Mouse (Mus musculus): ENCODE measurements at regions not wholly inside any gene's neighbourhood (a gene's known extent, or its start where the extent isn't known, plus 50 kb on each side); places are given as distances from the start of the nearest gene placed in this dataset.

DNA sequence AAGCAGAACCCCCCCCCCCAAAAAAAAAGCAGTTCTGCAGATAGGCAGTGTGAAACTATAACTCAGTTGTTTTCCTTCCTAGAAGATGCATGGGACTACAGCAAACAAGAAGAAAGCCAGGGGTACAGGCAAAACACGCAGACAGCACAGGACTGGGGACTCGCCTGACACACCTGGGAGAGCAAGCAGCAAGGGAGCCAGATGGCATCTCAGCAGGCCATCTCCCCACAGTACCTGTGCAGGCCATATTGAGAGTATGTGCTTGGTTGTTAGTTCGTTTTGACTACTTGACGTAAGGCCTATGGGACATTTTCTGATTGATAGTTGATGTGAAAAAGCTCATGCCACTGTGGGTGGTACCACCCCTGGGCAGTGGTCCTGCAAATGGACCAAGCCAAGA lies 113.4 kb upstream of the Hes1 start:
- Histone ChIP-seq H3K27ac (no peak overlapping the region), H3K27me3 (peaks cover 8% of the 10 kb centered on the region; the same call in 1 of the 2 replicates), H3K4me1 (replicated peaks) (peaks cover 13% of the 10 kb centered on the region), H3K4me2 (replicated peaks) (no peak overlapping the region), H3K9ac (replicated peaks) (no peak overlapping the region), H3K9me3 (no peaks in the 10 kb centered on the region), H3K36me3 (no peaks in the 10 kb centered on the region), H3K4me3 (replicated peaks) (no peak overlapping the region)
- ATAC-seq: no peak
- 92% methylated on average over 4 of the region's 4 CpGs for WGBS

DNA sequence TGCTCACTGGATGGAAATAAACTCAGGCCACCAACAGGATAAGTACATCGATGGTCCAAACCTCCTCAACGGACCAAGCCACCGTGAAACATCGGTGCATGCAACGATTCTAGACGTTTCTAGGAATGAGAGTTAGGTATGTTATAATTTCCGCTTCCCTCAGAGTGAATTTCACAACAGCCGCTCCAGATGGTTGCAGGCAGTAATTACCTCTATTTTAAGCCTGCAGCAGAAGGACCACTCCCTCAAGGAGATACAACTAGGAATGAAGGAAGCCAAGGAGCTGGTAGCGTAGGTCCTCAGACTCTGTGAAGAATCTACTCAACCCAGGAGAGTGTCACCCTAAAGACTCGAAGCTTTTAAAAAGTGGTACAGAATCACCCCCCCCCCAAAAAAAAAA lies 109.5 kb upstream of the Hes1 start:
- H3K27ac ChIP-seq: no peak overlapping the region
- no peak for ATAC-seq

DNA sequence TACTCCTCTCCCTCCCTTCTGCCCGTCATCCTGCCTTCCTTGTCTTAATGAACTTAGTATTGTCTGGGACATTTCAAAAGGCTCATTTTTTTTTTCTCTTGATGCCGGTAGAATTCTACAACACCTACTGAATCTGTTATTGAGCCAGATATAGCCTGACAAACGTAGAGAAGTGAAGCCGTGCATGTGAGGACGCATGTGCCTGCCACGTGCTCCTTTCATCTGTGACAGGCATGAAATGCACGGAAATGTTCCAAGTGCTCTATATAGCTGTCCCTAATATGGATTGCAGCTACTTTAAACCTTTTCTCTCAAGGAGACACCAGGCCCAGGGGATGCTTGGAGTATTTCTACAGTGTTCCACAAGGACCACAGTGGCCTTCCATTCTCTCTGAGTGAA lies 107.3 kb upstream of the Hes1 start:
- 59% methylated on average over 7 of the region's 7 CpGs for WGBS
- Histone ChIP-seq H3K9me3 (no peaks in the 10 kb centered on the region), H3K4me1 (replicated peaks) (no peaks in the 10 kb centered on the region), H3K4me2 (replicated peaks) (no peak overlapping the region), H3K36me3 (no peaks in the 10 kb centered on the region), H3K4me3 (replicated peaks) (no peak overlapping the region), H3K9ac (replicated peaks) (no peak overlapping the region), H3K27me3 (peaks cover 3% of the 10 kb centered on the region; the same call in 1 of the 2 replicates), H3K27ac (no peak overlapping the region)
- no peak for ATAC-seq

More for the DNA sequence above, 109.5 kb upstream of the Hes1 start:
- Histone ChIP-seq H3K27me3 (0 out of 2 replicates have a peak, but pooled peaks cover 3% of the 10 kb centered on the region), H3K4me2 (replicated peaks) (no peak overlapping the region), H3K4me1 (replicated peaks) (peaks cover 5% of the 10 kb centered on the region), H3K36me3 (no peaks in the 10 kb centered on the region), H3K4me3 (replicated peaks) (no peak overlapping the region), H3K9me3 (no peaks in the 10 kb centered on the region), H3K9ac (replicated peaks) (no peak overlapping the region)
- 93% methylated on average over 10 of the region's 10 CpGs for WGBS

DNA sequence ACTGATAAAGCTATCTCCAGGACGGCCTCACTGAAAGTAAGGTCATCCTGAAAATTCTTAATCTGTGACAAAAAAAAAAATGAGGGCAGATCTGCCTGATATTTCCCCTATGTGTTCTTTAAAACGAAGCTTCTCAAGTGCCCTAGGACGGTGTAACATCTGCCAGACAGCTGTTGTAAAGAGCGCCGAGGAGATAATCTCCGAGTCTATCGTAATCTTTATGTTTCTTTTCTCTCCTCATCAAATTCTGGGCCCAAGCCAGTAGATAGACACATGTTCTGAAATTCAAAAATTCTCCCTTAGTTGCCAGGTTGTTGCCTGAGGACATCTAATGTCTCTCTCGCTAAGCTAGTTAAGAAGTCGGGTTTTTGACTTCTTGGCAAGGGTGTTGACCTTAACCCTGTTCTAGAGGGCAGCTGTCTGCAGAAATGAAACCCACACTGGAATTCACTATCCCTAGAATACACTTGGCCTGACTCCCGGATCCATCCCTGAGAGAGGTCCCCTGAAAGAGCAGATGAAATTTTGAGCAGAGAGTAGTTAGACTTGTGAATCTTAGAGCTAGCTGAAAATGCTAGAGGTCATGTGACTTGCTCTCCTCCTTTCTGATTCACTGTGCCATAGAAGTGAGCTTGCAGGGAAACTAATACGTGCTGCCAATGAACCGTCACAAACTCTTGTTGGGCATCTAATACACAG lies 104.1 kb upstream of the Hes1 start:
- Histone ChIP-seq H3K4me3 (replicated peaks) (no peak overlapping the region), H3K27ac (no peak overlapping the region), H3K9ac (replicated peaks) (no peak overlapping the region), H3K4me2 (replicated peaks) (no peak overlapping the region), H3K36me3 (no peaks in the 10 kb centered on the region), H3K27me3 (peaks cover 3% of the 10 kb centered on the region; the same call in 1 of the 2 replicates), H3K9me3 (no peaks in the 10 kb centered on the region), H3K4me1 (replicated peaks) (no peaks in the 10 kb centered on the region)
- WGBS: 89% methylated on average over 12 of the region's 12 CpGs
- ATAC-seq: no peak

DNA sequence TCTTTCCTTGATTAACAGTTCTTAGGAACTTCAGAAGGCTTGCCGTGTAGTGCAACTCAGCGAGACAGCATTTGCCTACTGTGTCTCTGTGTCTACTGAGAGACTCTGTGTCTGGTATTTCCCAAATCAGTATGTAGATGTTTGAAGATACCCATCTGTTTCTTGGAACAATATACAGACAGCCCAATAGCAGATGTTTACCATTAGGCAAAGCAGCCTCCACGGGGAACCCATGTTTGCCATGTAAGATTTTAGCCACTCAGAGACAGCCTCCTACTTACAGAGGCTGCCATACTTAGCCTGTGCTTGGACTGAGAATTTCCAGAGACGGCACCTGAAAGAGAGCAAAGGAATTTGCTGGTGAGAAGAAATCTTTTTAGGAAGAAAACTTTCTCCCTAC lies 100.9 kb upstream of the Hes1 start:
- H3K4me1 ChIP-seq (replicated peaks): no peaks in the 10 kb centered on the region
- no peak overlapping the region for H3K9ac ChIP-seq (replicated peaks)
- no peak for ATAC-seq
- no peaks in the 10 kb centered on the region for H3K36me3 ChIP-seq
- no peaks in the 10 kb centered on the region; the same call in 1 of the 2 replicates for H3K27me3 ChIP-seq
- no peak overlapping the region for H3K4me3 ChIP-seq (replicated peaks)
- WGBS: 91% methylated on average over 4 of the region's 4 CpGs
- H3K9me3 ChIP-seq: no peaks in the 10 kb centered on the region
- H3K4me2 ChIP-seq (replicated peaks): no peak overlapping the region
- no peak overlapping the region for H3K27ac ChIP-seq

DNA sequence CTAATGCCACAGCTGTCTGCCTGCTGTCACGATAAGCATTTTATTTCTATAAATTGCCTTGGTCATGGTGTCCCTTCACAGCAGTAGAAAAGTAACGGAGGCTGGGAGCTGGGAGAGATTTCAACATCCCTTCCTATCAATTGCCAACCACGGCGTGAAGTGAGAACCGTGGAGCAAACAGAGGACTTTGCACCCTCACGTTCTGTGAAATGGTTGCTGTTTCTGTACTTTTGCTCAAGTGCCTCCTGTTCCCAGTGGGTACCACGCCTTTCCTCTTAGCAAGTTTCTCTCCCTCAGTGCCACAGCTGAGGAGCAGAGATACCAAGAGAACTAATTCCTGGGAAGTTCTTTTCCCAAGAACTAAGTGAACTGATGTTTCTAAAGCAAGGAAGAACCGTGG lies 99.6 kb upstream of the Hes1 start:
- H3K27ac ChIP-seq: no peak overlapping the region
- no peaks in the 10 kb centered on the region for H3K9me3 ChIP-seq
- no peak for ATAC-seq
- H3K4me1 ChIP-seq (replicated peaks): no peaks in the 10 kb centered on the region
- no peaks in the 10 kb centered on the region for H3K36me3 ChIP-seq
- no peaks in the 10 kb centered on the region; the same call in 1 of the 2 replicates for H3K27me3 ChIP-seq
- H3K4me2 ChIP-seq (replicated peaks): no peak overlapping the region
- 92% methylated on average over 8 of the region's 8 CpGs for WGBS
- H3K4me3 ChIP-seq (replicated peaks): no peak overlapping the region
- no peak overlapping the region for H3K9ac ChIP-seq (replicated peaks)

DNA sequence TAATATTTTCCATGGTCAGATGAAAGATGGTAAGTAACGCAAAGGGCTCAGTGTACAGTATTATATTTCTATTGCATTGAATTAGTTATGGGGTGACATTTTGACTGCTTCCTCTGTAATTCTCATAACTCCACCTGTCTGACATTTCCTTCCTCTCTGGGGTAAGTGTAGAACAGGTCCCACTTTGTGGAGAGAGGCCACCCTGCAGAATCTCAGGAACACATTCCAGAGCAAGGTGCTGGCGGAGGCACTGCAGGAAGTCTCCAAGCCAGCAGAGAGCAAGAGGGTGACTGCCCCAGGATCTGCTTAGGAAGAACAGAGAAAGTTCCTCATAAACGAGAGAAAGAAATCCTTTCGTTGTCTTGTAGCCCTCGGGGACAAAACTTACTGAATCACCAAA lies 95.4 kb upstream of the Hes1 start:
- H3K4me1 ChIP-seq (replicated peaks): no peaks in the 10 kb centered on the region; the same call in 1 of the 2 replicates
- H3K9me3 ChIP-seq: no peaks in the 10 kb centered on the region
- no peak overlapping the region for H3K4me2 ChIP-seq (replicated peaks)
- no peak overlapping the region for H3K9ac ChIP-seq (replicated peaks)
- no peaks in the 10 kb centered on the region for H3K36me3 ChIP-seq
- no peak for ATAC-seq
- no peaks in the 10 kb centered on the region for H3K27me3 ChIP-seq
- no peak overlapping the region for H3K4me3 ChIP-seq (replicated peaks)
- 85% methylated on average over 5 of the region's 5 CpGs for WGBS
- H3K27ac ChIP-seq: no peak overlapping the region

DNA sequence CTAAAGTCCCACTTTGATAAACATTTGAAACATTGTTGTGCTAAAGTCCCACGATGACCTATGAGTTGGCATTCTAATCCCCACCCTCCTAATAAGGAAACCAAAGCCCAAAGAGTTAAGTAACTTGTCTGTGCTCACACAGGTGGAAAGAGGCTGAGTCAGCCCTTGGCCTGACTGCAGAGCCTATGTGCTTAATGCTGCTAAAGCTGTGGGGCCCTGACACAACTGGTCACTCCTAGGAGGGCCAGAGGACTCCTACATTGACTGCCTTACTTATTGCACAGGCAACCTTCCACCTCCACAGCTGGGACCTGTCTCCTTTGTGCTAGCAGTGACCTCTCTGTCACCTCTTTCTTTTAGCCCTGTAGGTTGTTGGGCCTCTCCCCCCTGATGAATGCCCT lies 91.4 kb upstream of the Hes1 start:
- 38% methylated on average over 1 of the region's 1 CpGs for WGBS

DNA sequence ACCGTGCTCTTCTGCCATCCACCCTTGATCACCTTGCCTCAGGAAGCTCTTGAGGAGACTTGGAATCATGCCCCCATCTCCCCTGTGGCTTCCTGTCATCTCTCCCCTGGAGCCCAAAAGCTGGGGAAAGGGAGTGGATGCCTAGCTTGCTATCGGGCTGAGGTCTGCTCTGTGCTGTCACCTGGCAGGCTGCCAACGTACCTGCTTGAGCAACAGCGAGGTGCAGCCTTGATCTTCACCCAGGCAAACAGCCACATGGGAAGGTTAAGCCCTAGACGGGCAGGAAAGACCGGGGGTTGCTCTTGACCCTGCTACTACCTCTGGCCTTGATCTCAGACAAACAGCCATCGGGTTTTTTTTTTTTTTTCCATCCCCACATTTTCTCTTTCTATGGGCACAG lies 90.9 kb upstream of the Hes1 start:
- Histone ChIP-seq H3K4me1 (replicated peaks) (peaks cover 3% of the 10 kb centered on the region; the same call in 1 of the 2 replicates), H3K9ac (replicated peaks) (no peak overlapping the region), H3K4me2 (replicated peaks) (no peak overlapping the region), H3K9me3 (no peaks in the 10 kb centered on the region), H3K27me3 (peaks cover 10% of the 10 kb centered on the region; the same call in 1 of the 2 replicates), H3K36me3 (no peaks in the 10 kb centered on the region), H3K27ac (no peak overlapping the region), H3K4me3 (replicated peaks) (no peak overlapping the region)
- ATAC-seq: no peak
- 72% methylated on average over 7 of the region's 7 CpGs for WGBS

More for the DNA sequence above, 91.4 kb upstream of the Hes1 start:
- Histone ChIP-seq H3K4me3 (replicated peaks) (no peak overlapping the region), H3K9me3 (no peaks in the 10 kb centered on the region), H3K4me1 (replicated peaks) (peaks cover 3% of the 10 kb centered on the region; the same call in 1 of the 2 replicates), H3K27me3 (peaks cover 6% of the 10 kb centered on the region; the same call in 1 of the 2 replicates), H3K27ac (no peak overlapping the region), H3K36me3 (no peaks in the 10 kb centered on the region), H3K4me2 (replicated peaks) (no peak overlapping the region), H3K9ac (replicated peaks) (no peak overlapping the region)
- no peak for ATAC-seq

DNA sequence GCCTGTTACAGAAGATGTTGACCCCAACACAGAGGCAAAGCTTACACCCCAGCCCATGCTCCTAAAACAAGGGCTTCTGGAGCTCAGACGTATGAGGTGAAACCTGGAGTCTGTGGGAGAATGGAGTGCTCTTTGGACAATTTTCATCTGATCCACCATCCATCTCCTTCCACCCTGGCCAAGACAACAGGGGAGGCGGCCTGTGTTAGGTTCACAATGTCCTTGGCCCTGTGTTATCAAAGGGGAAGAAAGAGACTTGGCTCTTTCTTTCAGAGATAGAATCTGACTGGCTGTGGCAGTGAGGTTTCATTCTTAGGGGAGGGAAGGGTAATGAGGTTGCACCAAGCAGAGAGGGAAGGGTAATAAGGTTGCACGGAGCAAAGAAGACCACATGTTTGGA lies 88.4 kb upstream of the Hes1 start:
- 86% methylated on average over 3 of the region's 3 CpGs for WGBS
- no peak overlapping the region for H3K4me3 ChIP-seq (replicated peaks)
- no peaks in the 10 kb centered on the region for H3K36me3 ChIP-seq
- no peak overlapping the region for H3K4me2 ChIP-seq (replicated peaks)
- H3K27me3 ChIP-seq: peaks cover 10% of the 10 kb centered on the region; the same call in 1 of the 2 replicates
- H3K27ac ChIP-seq: no peak overlapping the region
- peaks cover 3% of the 10 kb centered on the region; the same call in 1 of the 2 replicates for H3K4me1 ChIP-seq (replicated peaks)
- no peak for ATAC-seq
- no peak overlapping the region for H3K9ac ChIP-seq (replicated peaks)
- no peaks in the 10 kb centered on the region for H3K9me3 ChIP-seq

DNA sequence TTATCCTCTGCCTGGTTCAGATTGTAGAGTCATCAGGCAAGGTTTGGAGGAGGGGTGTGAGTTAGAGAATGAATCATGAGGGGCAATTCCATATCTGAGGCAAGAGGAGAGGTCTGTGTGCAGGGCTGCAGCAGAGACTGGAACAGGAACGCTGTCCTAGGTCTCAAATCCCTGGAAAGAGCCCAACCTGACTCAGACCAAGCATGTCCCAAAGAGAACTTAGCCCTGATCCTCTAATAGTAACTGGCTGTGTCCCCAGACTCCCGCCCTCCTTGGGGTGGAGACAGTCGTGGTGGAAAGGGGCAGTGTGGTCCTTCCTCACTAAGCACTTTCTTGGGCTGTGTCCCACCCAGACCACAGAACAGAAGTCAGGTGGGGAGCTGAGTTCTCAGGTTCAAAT lies 87.2 kb upstream of the Hes1 start:
- WGBS: 63% methylated on average over 3 of the region's 3 CpGs

DNA sequence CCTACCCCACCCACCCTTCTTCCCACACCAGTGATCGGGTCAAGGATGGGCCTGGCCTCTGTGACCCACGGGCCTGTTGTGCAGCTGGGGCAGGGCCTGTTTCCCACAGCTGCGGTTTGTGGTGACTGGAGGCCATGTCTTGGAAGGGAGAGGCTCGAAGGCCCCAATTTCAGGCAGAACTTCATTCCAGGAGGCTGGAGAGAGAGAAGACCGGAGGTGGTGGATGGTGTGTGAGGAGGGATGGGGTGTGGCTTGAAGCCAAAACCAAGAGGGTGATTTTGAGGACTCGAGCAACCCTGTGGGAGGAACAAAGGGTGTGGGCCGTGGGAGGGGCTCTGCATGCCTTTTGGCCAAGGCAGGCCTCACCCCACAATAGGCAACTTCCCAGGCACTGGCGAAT lies 86.5 kb upstream of the Hes1 start:
- H3K9ac ChIP-seq (replicated peaks): no peak overlapping the region
- no peak for ATAC-seq
- no peaks in the 10 kb centered on the region for H3K9me3 ChIP-seq
- WGBS: 61% methylated on average over 8 of the region's 8 CpGs
- H3K4me3 ChIP-seq (replicated peaks): no peak overlapping the region
- no peaks in the 10 kb centered on the region for H3K36me3 ChIP-seq
- H3K27me3 ChIP-seq: peaks cover 10% of the 10 kb centered on the region; the same call in 1 of the 2 replicates
- H3K4me2 ChIP-seq (replicated peaks): no peak overlapping the region
- no peak overlapping the region for H3K27ac ChIP-seq
- peaks cover 3% of the 10 kb centered on the region; the same call in 1 of the 2 replicates for H3K4me1 ChIP-seq (replicated peaks)

More for the DNA sequence above, 87.2 kb upstream of the Hes1 start:
- Histone ChIP-seq H3K27ac (no peak overlapping the region), H3K27me3 (peaks cover 10% of the 10 kb centered on the region; the same call in 1 of the 2 replicates), H3K4me2 (replicated peaks) (no peak overlapping the region), H3K9me3 (no peaks in the 10 kb centered on the region), H3K36me3 (no peaks in the 10 kb centered on the region), H3K9ac (replicated peaks) (no peak overlapping the region), H3K4me1 (replicated peaks) (peaks cover 3% of the 10 kb centered on the region; the same call in 1 of the 2 replicates), H3K4me3 (replicated peaks) (no peak overlapping the region)
- no peak for ATAC-seq
